Mouse (Mus musculus): ENCODE results near the gene Lims1. TPM values are rescaled to one million over a fixed set of nuclear protein-coding genes. Genes with fewer than 3 reads are reported as not detected.
A peak's percentile ranks its signal among the peaks of the same experiment; 100 is the strongest.

Lims1 gene
- polyA plus RNA-seq, 1 experiment from 2014 or later = 179 TPM

DNA sequence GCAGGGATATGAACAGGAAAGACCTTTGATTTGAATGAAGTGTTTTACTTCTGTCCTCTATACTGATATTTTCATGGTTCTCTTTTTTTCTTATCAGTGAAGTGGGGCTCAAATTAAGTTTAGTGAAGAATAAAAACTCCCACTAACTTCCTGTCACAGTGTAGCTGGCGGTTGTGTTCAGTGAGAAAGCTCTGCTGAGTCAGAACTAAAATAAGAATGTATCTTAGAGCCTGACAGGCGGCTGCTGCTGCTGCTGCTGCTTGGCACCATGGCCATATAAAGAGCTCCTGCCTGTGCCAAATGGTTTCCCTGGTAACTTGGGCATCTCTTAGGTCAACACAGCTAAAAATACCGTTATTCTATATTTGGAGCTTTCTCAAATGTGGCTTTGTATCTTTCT is 60.0 kb downstream of the Lims1 start:
- Histone ChIP-seq H3K4me1 (ENCODE audit: control insufficient read depth in 2 of 2, insufficient read depth in 2 of 2, low read length in 2 of 2) (peaks cover 5 to 58% of the 10 kb centered on the region in 2 experiments), H3K36me3 (ENCODE audit: control insufficient read depth, insufficient read depth, low read length) (no peaks in the 10 kb centered on the region), H3K27me3 (ENCODE audit: control insufficient read depth, insufficient read depth, low read length) (no peaks in the 10 kb centered on the region), H3K4me3 (ENCODE audit: control insufficient read depth in 1 of 2, insufficient read depth in 1 of 2, low read depth in 1 of 2, low read length in 2 of 2) (no peak overlapping the region), H3K9me3 (ENCODE audit: control insufficient read depth, low read length) (no peaks in the 10 kb centered on the region), H3K9ac (ENCODE audit: low read length) (peak overlapping the region; percentile 51), H3K4me2 (ENCODE audit: low read length) (peak overlapping the region; percentile 44), H3K27ac (replicated peaks in 1 of 2; ENCODE audit: control insufficient read depth in 1 of 2, insufficient read depth in 1 of 2, low read depth in 2 of 2, low read length in 2 of 2) (peak overlapping the region; percentile 88 to 91; a peak in 3 of 4 replicates)
- 4% methylated on average over 3 of the region's 3 CpGs for WGBS
- ATAC-seq (ENCODE audit: insufficient number of reproducible peaks, insufficient read depth, low FRiP score, low read depth) = peak; percentile 80

- no peak; the same call in 1 of the 2 replicates for ATAC-seq (ENCODE audit: insufficient number of reproducible peaks, insufficient read depth, low FRiP score, low read depth)
- Histone ChIP-seq H3K36me3 (ENCODE audit: control insufficient read depth, insufficient read depth, low read length) (no peaks in the 10 kb centered on the region), H3K9me3 (ENCODE audit: control insufficient read depth, low read length) (no peaks in the 10 kb centered on the region), H3K27me3 (ENCODE audit: control insufficient read depth, insufficient read depth, low read length) (no peaks in the 10 kb centered on the region), H3K4me1 (ENCODE audit: control insufficient read depth in 2 of 2, insufficient read depth in 2 of 2, low read length in 2 of 2) (peaks cover 5 to 53% of the 10 kb centered on the region in 2 experiments), H3K4me3 (ENCODE audit: control insufficient read depth in 1 of 2, insufficient read depth in 1 of 2, low read depth in 1 of 2, low read length in 2 of 2) (no peak overlapping the region), H3K4me2 (ENCODE audit: low read length) (peak overlapping the region; percentile 44), H3K9ac (ENCODE audit: low read length) (peak overlapping the region; percentile 59), H3K27ac (replicated peaks in 1 of 2; ENCODE audit: control insufficient read depth in 1 of 2, insufficient read depth in 1 of 2, low read depth in 2 of 2, low read length in 2 of 2) (peak overlapping the region; percentile 91 to 94)
- 44% methylated on average over 2 of the region's 2 CpGs for WGBS
Measured at GRCm38 (mm10) chr10:58383761-58384160, 60.5 kb downstream of the Lims1 start.

DNA sequence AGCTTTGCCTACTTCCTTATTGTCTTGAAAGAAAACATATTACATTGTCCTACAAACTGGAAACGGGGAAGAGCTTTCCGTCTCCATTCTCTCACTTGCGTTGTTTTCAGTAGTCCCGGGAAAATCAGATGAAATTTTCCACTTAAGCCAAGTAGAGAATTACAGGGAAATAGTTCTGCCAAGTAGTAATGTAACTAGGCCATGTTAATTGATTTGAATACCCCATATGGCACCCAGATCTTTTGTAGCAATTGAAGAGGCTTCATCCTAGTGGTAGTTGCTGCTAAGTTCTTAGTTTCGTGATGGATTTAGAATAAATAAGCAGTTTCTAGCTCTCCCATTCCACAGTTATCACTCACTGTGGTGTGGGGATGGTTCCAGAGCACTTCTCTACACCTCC is 62.4 kb downstream of the Lims1 start:
- H3K27me3 ChIP-seq (ENCODE audit: control insufficient read depth, insufficient read depth, low read length) = no peaks in the 10 kb centered on the region
- no peak overlapping the region for H3K9ac ChIP-seq (ENCODE audit: low read length)
- no peak overlapping the region for H3K4me3 ChIP-seq (ENCODE audit: control insufficient read depth in 1 of 2, insufficient read depth in 1 of 2, low read depth in 1 of 2, low read length in 2 of 2)
- H3K36me3 ChIP-seq (ENCODE audit: control insufficient read depth, insufficient read depth, low read length) = no peaks in the 10 kb centered on the region
- H3K4me2 ChIP-seq (ENCODE audit: low read length) = no peak overlapping the region
- H3K9me3 ChIP-seq (ENCODE audit: control insufficient read depth, low read length) = no peaks in the 10 kb centered on the region
- peaks cover 8 to 57% of the 10 kb centered on the region in 2 experiments for H3K4me1 ChIP-seq (ENCODE audit: control insufficient read depth in 2 of 2, insufficient read depth in 2 of 2, low read length in 2 of 2)
- 82% methylated on average over 5 of the region's 5 CpGs for WGBS
- no peak overlapping the region for H3K27ac ChIP-seq (replicated peaks in 1 of 2; ENCODE audit: control insufficient read depth in 1 of 2, insufficient read depth in 1 of 2, low read depth in 2 of 2, low read length in 2 of 2)
- no peak for ATAC-seq (ENCODE audit: insufficient number of reproducible peaks, insufficient read depth, low FRiP score, low read depth)

DNA sequence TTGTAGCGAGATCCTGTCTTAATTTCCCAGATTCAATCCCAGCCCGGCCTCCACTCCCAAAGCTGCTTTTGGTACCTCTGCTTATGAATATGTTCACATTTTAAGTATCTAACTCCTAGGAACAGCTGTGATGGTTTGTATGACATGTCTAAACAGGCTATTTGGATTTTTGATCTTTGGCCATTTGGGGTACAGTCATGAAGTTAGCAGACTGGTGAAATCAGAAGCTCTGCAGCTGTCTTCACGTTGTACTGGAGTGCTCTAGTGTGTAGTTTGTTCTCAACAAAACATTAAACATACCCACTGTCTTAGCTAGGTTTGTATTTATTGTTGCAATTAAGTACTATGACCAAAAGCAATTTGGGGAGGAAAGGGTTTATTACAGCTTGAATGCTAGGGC is 63.7 kb downstream of the Lims1 start:
- Histone ChIP-seq H3K36me3 (ENCODE audit: control insufficient read depth, insufficient read depth, low read length) (no peaks in the 10 kb centered on the region), H3K4me2 (ENCODE audit: low read length) (no peak overlapping the region), H3K4me3 (ENCODE audit: control insufficient read depth in 1 of 2, insufficient read depth in 1 of 2, low read depth in 1 of 2, low read length in 2 of 2) (no peak overlapping the region), H3K4me1 (ENCODE audit: control insufficient read depth in 2 of 2, insufficient read depth in 2 of 2, low read length in 2 of 2) (peaks cover 13 to 53% of the 10 kb centered on the region in 2 experiments), H3K27ac (replicated peaks in 1 of 2; ENCODE audit: control insufficient read depth in 1 of 2, insufficient read depth in 1 of 2, low read depth in 2 of 2, low read length in 2 of 2) (0 out of 4 replicates have a peak overlapping the region, but pooled peaks of 1 of the 2 experiments have one; percentile 3), H3K27me3 (ENCODE audit: control insufficient read depth, insufficient read depth, low read length) (no peaks in the 10 kb centered on the region), H3K9me3 (ENCODE audit: control insufficient read depth, low read length) (no peaks in the 10 kb centered on the region), H3K9ac (ENCODE audit: low read length) (no peak overlapping the region)
- no peak for ATAC-seq (ENCODE audit: insufficient number of reproducible peaks, insufficient read depth, low FRiP score, low read depth)
- WGBS = 87% methylated on average over 3 of the region's 3 CpGs

- 80% methylated on average over 3 of the region's 3 CpGs for WGBS
- Histone ChIP-seq H3K4me1 (ENCODE audit: control insufficient read depth in 2 of 2, insufficient read depth in 2 of 2, low read length in 2 of 2) (peaks cover 19 to 54% of the 10 kb centered on the region in 2 experiments), H3K27me3 (ENCODE audit: control insufficient read depth, insufficient read depth, low read length) (no peaks in the 10 kb centered on the region), H3K36me3 (ENCODE audit: control insufficient read depth, insufficient read depth, low read length) (no peaks in the 10 kb centered on the region), H3K4me3 (ENCODE audit: control insufficient read depth in 1 of 2, insufficient read depth in 1 of 2, low read depth in 1 of 2, low read length in 2 of 2) (no peak overlapping the region), H3K9ac (ENCODE audit: low read length) (no peak overlapping the region), H3K4me2 (ENCODE audit: low read length) (no peak overlapping the region), H3K27ac (replicated peaks in 1 of 2; ENCODE audit: control insufficient read depth in 1 of 2, insufficient read depth in 1 of 2, low read depth in 2 of 2, low read length in 2 of 2) (no peak overlapping the region), H3K9me3 (ENCODE audit: control insufficient read depth, low read length) (no peaks in the 10 kb centered on the region)
- ATAC-seq (ENCODE audit: insufficient number of reproducible peaks, insufficient read depth, low FRiP score, low read depth) = no peak
Measured at GRCm38 (mm10) chr10:58388648-58389047, 65.4 kb downstream of the Lims1 start.

- Histone ChIP-seq H3K27me3 (ENCODE audit: control insufficient read depth, insufficient read depth, low read length) (no peaks in the 10 kb centered on the region), H3K4me3 (ENCODE audit: control insufficient read depth in 1 of 2, insufficient read depth in 1 of 2, low read depth in 1 of 2, low read length in 2 of 2) (no peak overlapping the region), H3K36me3 (ENCODE audit: control insufficient read depth, insufficient read depth, low read length) (no peaks in the 10 kb centered on the region), H3K4me1 (ENCODE audit: control insufficient read depth in 2 of 2, insufficient read depth in 2 of 2, low read length in 2 of 2) (peaks cover 17 to 54% of the 10 kb centered on the region in 2 experiments), H3K4me2 (ENCODE audit: low read length) (no peak overlapping the region), H3K9ac (ENCODE audit: low read length) (no peak overlapping the region), H3K9me3 (ENCODE audit: control insufficient read depth, low read length) (no peaks in the 10 kb centered on the region), H3K27ac (replicated peaks in 1 of 2; ENCODE audit: control insufficient read depth in 1 of 2, insufficient read depth in 1 of 2, low read depth in 2 of 2, low read length in 2 of 2) (no peak overlapping the region; a peak in 1 of 4 replicates)
- 49% methylated on average over 3 of the region's 3 CpGs for WGBS
- ATAC-seq (ENCODE audit: insufficient number of reproducible peaks, insufficient read depth, low FRiP score, low read depth) = no peak
Measured at GRCm38 (mm10) chr10:58389151-58389550, 65.9 kb downstream of the Lims1 start.

DNA sequence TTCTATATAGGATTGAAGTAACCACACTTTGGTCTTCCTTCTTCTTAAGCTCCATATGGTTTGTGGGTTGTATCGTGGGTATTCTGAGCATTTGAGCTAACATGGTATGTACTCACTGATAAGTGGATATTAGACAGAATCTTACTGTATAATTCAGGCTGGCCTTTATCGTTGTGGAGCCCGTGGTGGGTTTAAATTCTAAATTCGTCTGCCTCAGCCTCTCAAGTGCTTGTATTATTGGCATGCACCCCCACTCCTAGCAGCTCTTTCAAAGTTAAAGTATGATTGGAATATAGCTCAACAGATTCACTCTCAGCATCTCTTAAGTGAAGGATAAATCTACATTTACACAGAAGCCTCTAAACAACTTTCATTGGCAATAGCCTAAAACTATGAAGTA is 69.2 kb downstream of the Lims1 start:
- peak overlapping the region; percentile 48; the same call in 1 of the 2 replicates for H3K9ac ChIP-seq (ENCODE audit: low read length)
- no peaks in the 10 kb centered on the region for H3K27me3 ChIP-seq (ENCODE audit: control insufficient read depth, insufficient read depth, low read length)
- H3K4me1 ChIP-seq (ENCODE audit: control insufficient read depth in 2 of 2, insufficient read depth in 2 of 2, low read length in 2 of 2) = peaks cover 24 to 48% of the 10 kb centered on the region in 2 experiments
- H3K36me3 ChIP-seq (ENCODE audit: control insufficient read depth, insufficient read depth, low read length) = no peaks in the 10 kb centered on the region
- H3K9me3 ChIP-seq (ENCODE audit: control insufficient read depth, low read length) = no peaks in the 10 kb centered on the region
- H3K4me2 ChIP-seq (ENCODE audit: low read length) = peak overlapping the region; percentile 76
- no peak for ATAC-seq (ENCODE audit: insufficient number of reproducible peaks, insufficient read depth, low FRiP score, low read depth)
- WGBS = 11% methylated on average over 4 of the region's 4 CpGs
- no peak overlapping the region; a peak in 1 of 4 replicates for H3K4me3 ChIP-seq (ENCODE audit: control insufficient read depth in 1 of 2, insufficient read depth in 1 of 2, low read depth in 1 of 2, low read length in 2 of 2)
- peak overlapping the region; percentile 79 to 99 for H3K27ac ChIP-seq (replicated peaks in 1 of 2; ENCODE audit: control insufficient read depth in 1 of 2, insufficient read depth in 1 of 2, low read depth in 2 of 2, low read length in 2 of 2)
